Mouse (Mus musculus) small intestine, adult 2 months (tissue): ENCODE results near the gene Eef2. TPM values are rescaled to one million over a fixed set of nuclear protein-coding genes. Genes with fewer than 3 reads are reported as not detected.

ENCODE experiments used
- H3K27ac ChIP-seq: fragments of 200-500 bp; 2 replicates; pipeline ENCODE4 v1.5.1; 2012; ENCODE audit warnings: low read depth, low read length, control low read depth, inconsistent platforms; ENCODE audit not compliant: insufficient read depth
- H3K27me3 ChIP-seq: fragments of 200-500 bp; 2 replicates; pipeline ENCODE4 v1.6.1; 2012; ENCODE audit warnings: mild to moderate bottlenecking, moderate library complexity, low read length, inconsistent platforms; ENCODE audit not compliant: control insufficient read depth, insufficient read depth
- H3K36me3 ChIP-seq: fragments of 200-500 bp; 2 replicates; pipeline ENCODE4 v1.6.1; 2012; ENCODE audit warnings: mild to moderate bottlenecking, low read length, control low read depth, inconsistent platforms; ENCODE audit not compliant: control insufficient read depth, insufficient read depth
- H3K4me1 ChIP-seq: fragments of 200-500 bp; 2 replicates; pipeline ENCODE4 v1.6.1; 2012; ENCODE audit warnings: low read length, inconsistent platforms, mixed read lengths; ENCODE audit not compliant: control insufficient read depth, insufficient read depth, insufficient read length
- H3K4me3 ChIP-seq: fragments of 200-500 bp; 2 replicates; pipeline ENCODE4 v1.5.1; 2012; ENCODE audit warnings: low read depth, mild to moderate bottlenecking, control low read depth, inconsistent platforms, low read length, moderate library complexity
- CTCF ChIP-seq: fragments of 200-500 bp; IDR thresholded peaks from 2 replicates; pipeline ENCODE4 v1.5.1; 2012; ENCODE audit warnings: low read depth, mild to moderate bottlenecking, control low read depth, inconsistent platforms, low read length, moderate library complexity, mixed read lengths; ENCODE audit not compliant: insufficient replicate concordance, insufficient read length; ENCODE audit errors: extremely low read depth
- POLR2A ChIP-seq: fragments of 200-500 bp; IDR thresholded peaks from 2 replicates; pipeline ENCODE4 v1.6.1; 2012; ENCODE audit warnings: low read depth, mild to moderate bottlenecking, control low read depth, inconsistent platforms, low read length, moderate library complexity
- WGBS: fragments of 180-500 bp; shearing (Covaris S2); methylation state at CpG from one replicate; pipeline ENCODE4 v1.1.7; 2018; 5-methylcytosine and 5-hydroxymethylcytosine counted together
- polyA plus RNA-seq: library from polyadenylated mRNA; depleted of rRNA; stranded (reverse); fragments of >200 nt; gene quantifications from 2 replicates; pipeline ENCODE4 v1.2.3, GENCODE M21; 2012

The Eef2 gene
- polyA plus RNA-seq, 1 experiment = 1,606 TPM

DNA sequence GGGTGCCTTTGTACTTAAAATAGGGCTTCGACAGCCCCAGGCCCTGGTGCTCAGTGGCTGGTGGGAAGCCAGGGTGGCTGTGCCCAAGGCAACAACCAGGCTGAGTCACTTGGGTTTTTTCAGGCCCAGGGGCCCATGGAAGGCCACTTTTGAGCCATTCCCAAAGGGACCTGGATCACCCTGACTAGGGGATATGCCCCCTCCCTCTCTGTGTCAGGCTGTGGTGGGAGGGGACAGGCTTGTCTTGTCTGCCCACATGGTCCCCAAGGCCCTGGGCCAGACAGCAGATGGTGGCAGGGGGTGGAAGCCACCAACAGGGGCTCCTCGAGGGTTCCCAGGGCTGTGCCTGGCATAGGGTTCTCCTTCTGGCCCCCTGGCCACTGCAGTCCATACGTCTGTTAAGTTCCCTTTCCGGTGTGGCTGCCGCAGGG, 33.9 kb upstream of the Eef2 start:
- H3K27me3 ChIP-seq = no peaks in the 10 kb centered on the region
- 29% methylated on average over 5 of the region's 5 CpGs for WGBS
- peaks cover 42% of the 10 kb centered on the region for H3K36me3 ChIP-seq
- H3K27ac ChIP-seq = peak overlapping the region; percentile 57
- peak overlapping the region; percentile 28 for H3K4me3 ChIP-seq
- H3K4me1 ChIP-seq = peaks cover 65% of the 10 kb centered on the region
- TF ChIP-seq CTCF = no peak
- no peak for TF ChIP-seq POLR2A

DNA sequence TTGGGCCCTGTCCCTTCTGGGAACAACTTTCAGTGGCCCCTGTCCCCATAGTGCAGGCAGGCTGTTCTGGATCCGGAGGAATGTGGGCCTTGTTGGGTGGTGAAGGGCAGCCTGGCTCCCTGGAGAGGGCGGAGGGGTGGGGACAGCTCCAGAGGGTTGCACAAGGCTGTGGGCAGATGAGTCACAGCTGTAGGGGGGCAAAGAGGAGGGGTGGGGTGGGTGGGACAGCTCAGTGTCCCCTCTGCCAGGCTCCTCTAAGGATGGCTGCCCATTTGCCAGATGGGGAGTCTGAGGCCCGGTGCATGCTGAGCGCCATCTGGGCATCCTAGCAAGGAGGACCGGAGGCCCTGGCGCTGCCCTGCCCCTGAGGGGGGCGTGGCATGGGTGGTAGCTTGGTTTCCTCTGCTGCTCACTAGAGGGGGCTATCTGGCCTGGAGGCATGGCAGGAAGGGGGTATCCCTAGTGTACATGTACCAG, 33.2 kb upstream of the Eef2 start:
- Histone ChIP-seq H3K27ac (peak overlapping the region; percentile 57), H3K27me3 (no peaks in the 10 kb centered on the region), H3K4me1 (peaks cover 65% of the 10 kb centered on the region), H3K4me3 (peak overlapping the region; percentile 1; the same call in 1 of the 2 replicates), H3K36me3 (peaks cover 48% of the 10 kb centered on the region)
- TF ChIP-seq POLR2A (no peak), CTCF (no peak)
- WGBS = 73% methylated on average over 7 of the region's 7 CpGs

DNA sequence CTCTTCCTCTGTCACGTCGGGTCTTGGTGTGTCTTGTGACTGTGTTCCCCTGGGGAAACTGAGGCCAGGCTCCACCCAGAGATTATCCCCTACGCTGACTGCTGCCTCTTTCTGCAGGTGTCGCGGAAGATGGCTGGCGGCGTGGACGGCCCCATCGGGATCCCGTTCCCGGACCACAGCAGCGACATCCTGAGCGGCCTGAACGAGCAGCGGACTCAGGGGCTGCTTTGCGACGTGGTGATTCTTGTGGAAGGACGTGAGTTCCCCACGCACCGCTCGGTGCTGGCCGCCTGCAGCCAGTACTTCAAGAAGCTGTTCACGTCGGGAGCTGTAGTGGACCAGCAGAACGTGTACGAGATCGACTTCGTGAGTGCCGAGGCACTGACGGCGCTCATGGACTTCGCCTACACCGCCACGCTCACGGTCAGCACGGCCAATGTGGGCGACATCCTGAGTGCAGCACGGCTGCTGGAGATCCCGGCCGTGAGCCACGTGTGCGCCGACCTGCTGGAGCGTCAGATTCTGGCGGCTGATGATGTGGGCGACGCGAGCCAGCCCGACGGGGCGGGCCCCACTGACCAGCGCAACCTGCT, 32.5 kb upstream of the Eef2 start:
- TF ChIP-seq POLR2A (no peak), CTCF (no peak)
- Histone ChIP-seq H3K4me1 (peaks cover 65% of the 10 kb centered on the region), H3K27me3 (no peaks in the 10 kb centered on the region), H3K4me3 (no peak overlapping the region), H3K27ac (no peak overlapping the region), H3K36me3 (peaks cover 55% of the 10 kb centered on the region)
- 95% methylated on average over 52 of the region's 52 CpGs for WGBS

DNA sequence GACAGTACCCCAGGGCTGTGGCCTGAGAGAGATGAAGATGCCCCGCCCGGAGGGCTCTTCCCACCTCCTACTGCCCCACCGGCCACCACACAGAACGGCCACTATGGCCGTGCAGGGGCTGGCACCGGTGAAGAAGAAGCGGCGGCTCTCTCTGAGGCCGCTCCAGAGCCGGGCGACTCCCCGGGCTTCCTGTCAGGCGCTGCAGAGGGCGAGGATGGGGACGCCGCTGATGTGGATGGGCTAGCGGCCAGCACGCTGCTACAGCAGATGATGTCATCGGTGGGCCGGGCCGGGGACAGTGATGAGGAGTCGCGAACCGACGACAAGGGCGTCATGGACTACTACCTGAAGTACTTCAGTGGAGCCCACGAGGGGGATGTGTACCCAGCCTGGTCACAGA, 31.8 kb upstream of the Eef2 start:
- Histone ChIP-seq H3K36me3 (peaks cover 62% of the 10 kb centered on the region), H3K4me1 (peaks cover 60% of the 10 kb centered on the region), H3K27ac (no peak overlapping the region), H3K4me3 (no peak overlapping the region), H3K27me3 (no peaks in the 10 kb centered on the region)
- TF ChIP-seq POLR2A = no peak
- TF ChIP-seq CTCF = no peak
- WGBS = 80% methylated on average over 27 of the region's 27 CpGs

DNA sequence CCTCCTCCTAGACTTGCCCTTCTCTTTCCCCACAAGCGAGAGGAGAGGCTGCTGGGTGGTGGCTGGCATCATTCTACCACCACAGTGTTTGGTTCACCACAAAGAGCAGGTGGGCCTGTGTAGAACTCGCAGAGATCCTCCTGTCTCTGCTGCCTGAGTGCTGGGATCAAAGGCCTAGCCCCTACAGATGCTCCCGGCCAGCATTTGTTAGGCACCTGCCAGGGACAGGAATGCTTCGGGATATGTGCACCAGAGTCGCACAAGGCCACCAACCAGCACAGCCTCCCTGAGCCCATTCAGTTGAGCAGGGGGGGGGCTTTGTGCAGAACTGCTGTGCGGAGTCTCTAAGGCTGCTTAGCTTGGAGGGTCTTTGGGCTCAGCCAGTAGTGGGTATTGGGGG, 31.1 kb upstream of the Eef2 start:
- Histone ChIP-seq H3K4me3 (peak overlapping the region; percentile 48), H3K36me3 (peaks cover 68% of the 10 kb centered on the region), H3K27me3 (no peaks in the 10 kb centered on the region), H3K27ac (peak overlapping the region; percentile 85), H3K4me1 (peaks cover 57% of the 10 kb centered on the region)
- WGBS = 48% methylated on average over 6 of the region's 6 CpGs
- TF ChIP-seq POLR2A (no peak), CTCF (no peak)

DNA sequence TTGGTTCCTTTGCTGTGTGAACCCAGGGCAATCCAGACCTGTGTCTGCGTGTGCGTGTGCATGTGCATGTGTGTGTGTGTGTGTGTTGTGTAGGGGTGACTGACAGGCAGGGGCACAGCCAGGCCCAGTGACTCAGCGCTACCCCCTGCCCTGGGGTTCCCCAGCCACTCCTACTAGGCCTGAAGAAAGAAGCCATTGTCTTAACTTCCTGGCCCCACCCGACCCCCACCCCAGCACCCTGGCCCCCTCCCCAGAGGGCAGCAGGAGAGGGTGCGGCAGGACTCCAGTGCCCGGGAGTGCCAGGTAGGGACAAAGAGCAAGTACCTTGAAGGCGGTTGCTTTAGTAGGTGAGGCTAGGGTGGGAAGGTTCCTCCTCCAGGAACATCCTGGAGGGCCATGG, 30.7 kb upstream of the Eef2 start:
- Histone ChIP-seq H3K36me3 (peaks cover 72% of the 10 kb centered on the region), H3K27me3 (no peaks in the 10 kb centered on the region), H3K27ac (peak overlapping the region; percentile 85), H3K4me3 (peak overlapping the region; percentile 48), H3K4me1 (peaks cover 52% of the 10 kb centered on the region)
- TF ChIP-seq POLR2A = no peak
- TF ChIP-seq CTCF = no peak
- WGBS = 23% methylated on average over 7 of the region's 7 CpGs

DNA sequence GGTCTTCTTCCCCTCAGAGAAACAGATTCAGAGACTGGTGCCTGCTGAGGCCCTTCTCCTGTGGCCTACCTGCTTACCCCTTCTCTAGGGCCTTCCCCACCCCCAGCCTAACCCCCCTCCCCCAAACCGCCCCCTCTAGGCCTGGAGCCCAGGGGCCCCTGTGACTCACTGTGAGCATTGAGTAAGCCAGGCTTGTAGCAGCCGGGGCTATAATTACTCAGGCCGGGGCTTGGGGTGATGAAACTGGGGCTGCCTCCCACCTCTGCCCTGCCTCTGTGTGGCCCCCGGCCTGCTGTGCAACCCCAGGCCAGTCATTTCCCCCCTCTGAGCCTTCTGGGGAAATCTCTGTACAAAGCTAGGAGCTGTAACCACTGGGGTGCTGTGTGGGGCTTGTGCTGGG, 30.1 kb upstream of the Eef2 start:
- H3K4me3 ChIP-seq = peak overlapping the region; percentile 48
- H3K27me3 ChIP-seq = no peaks in the 10 kb centered on the region
- H3K4me1 ChIP-seq = peaks cover 50% of the 10 kb centered on the region
- peaks cover 75% of the 10 kb centered on the region for H3K36me3 ChIP-seq
- peak overlapping the region; percentile 41 for H3K27ac ChIP-seq
- 19% methylated on average over 4 of the region's 4 CpGs for WGBS
- TF ChIP-seq POLR2A (no peak), CTCF (0 out of 2 replicates have a peak, but pooled peaks have one; percentile 11)
